Mouse (Mus musculus) adrenal gland, adult 8-10 months (tissue): ENCODE measurements around the gene Zfp90. TPM values are rescaled to one million over a fixed set of nuclear protein-coding genes. Genes with fewer than 3 reads are reported as not detected.
"Not testable (repeated sequence)": the region's sequence is repeated elsewhere in the genome, so short reads cannot be mapped to it uniquely, and the experiment has no call there.

ENCODE experiments used
- DNase-seq: peaks from one replicate; pipeline ENCODE4 v3.0.0; 2022
- total RNA-seq, 4 experiments: library from RNA; stranded (reverse); gene quantifications; 2 replicates each; pipeline ENCODE4 v1.2.4; 2022

Gene Zfp90
- total RNA-seq: 10 to 100 TPM in 2 of 4 experiments, 1 to 10 TPM in 2; 6.4 to 12.4 (median 8.9) TPM

DNA sequence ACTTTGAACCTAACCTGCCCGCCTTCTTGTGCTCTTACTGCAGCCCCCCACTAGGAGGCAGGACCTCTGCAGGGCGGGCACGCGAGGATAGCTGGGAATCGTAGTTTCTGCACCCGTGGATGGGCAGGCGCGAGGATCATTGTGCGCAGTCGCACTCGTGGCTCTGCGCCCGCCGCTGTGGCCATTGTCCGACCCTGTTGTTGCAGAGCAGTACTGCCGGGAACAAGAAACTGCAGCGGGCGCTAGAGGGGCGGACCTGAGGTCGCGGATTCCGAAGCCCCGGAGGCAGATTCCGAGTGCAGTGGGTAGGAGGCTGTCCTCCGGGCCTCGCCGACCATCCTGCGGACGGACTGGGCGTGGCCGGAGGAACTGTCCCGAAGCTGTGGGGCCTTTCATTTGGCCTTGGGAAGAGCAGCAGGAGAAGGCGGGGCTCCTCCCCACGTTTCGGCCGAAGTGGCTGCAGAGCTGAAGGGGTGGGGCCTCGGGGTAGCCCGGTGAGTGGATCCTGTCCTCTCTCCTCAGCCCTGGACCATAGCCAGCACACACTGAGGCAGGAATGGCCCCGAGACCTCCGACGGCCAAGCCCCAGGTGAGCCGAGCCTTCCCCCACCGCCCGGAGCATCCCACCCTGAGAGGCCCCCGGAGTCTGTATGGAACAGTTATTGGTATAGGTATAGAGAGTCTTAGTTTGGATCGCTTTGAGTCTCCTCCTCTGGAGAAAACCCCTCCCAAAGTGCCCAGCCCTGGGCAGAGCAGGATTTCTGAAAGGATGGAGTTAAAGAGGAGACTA, at the start of gene Zfp90:
Gene Zfp90 (plus strand): TSS at position 146 of the 790 bp plus-strand sequence.
- peak; percentile 90 for DNase-seq

DNA sequence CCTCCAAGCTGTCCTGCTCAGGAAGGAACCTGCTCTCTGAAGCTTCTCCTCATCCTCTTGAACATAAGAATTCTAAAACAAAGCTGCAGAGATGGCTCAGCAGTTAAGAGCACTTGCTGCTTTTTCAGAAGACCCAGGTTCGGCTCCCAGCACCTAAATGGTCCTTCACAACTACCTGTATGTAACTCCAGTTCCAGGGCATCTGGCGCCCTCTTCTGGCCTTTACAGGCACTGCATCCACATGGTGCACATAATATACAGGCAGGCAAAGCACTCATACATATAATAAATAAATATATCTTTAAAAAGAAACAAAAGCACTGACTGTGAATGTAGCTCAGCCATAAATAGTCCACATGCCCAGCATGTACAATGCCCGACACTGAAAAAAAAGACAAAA, 46.6 kb upstream of the Zfp90 start:
- no peak for DNase-seq

DNA sequence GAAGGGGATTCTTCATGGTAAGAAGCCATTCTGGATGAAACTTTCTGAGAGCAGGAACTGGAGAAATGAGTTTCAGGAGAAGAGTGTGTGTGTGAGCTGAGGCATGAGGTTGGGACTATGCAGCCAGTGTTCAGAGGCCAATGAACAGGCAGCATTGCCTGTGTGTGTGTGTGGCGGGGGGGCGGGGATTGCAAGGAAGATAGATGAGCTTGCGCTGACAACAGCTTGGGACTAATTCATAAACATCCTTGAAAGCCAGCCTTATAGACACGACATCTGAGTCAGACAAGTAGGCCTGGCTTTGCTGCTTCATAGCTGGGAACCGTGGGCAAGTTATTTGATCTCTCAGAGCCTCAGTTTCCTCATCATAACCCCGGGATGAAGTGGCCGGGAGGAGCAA, 46.1 kb upstream of the Zfp90 start:
- no peak for DNase-seq

DNA sequence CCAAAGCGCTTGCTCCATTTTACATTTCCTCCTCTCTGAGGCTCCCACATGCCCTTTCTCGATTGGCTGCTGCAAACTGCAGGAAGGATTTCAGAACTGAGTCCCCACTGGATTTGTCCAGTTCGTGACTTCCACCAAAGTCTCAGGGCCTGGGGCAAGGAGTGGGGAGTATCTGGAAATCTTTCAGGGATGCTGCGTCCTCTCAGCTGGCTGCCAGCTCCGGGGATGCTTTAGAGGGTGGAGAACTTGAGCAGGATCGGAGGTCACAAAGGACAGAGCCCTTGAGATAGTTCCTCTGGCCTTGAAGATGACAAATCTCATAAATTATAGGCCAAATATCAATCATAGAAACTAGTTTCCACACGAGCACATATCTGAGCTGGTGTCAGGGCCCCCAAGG, 39.2 kb upstream of the Zfp90 start:
- no peak for DNase-seq

DNA sequence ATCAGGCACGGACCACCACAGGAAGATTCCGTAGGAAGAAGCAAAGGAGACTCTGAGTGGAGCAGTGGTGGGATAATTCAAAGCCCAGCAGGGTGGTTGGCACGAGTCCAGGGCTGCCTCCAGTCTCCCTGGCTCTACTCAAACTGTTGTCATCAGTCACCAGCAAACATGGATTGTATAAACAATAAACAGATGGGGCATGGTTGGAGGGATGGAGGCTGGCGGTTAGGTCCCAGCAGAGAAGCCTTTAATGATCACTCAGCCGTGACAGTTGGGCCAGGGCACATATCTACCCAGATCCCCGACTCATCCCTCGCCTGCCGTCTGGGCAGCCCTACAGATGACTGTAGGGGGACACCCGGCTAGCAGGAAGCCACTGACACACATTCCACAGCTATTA, 38.3 kb upstream of the Zfp90 start:
- DNase-seq: no peak

DNA sequence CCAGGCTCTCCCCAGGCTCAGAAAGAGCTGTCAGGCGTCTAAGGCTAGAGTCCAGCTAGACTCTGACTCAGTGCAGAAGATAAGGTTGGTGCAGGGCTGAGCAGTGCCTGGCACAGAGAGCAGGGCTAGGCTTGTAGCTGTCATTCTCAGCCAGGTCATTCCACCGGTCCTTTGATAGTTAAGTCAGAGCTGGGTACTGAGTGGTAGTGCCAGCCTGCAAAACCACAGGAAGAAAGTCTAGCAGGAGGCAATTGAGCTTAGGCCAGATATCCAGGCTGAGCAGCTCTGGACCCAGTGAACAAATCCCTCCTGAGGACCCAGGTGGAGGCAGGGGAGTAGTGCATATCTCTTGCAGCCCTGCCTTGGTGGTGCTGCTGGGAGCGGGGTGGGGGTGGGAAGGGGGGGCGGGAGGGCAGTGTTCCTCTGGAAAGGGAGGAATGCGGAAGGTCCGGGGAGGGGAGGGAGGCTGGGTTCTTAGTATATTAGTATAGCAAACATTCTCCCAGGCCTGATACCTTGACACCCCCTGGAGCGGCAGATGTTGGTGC, 36.6 kb upstream of the Zfp90 start:
- DNase-seq: peak; percentile 46

DNA sequence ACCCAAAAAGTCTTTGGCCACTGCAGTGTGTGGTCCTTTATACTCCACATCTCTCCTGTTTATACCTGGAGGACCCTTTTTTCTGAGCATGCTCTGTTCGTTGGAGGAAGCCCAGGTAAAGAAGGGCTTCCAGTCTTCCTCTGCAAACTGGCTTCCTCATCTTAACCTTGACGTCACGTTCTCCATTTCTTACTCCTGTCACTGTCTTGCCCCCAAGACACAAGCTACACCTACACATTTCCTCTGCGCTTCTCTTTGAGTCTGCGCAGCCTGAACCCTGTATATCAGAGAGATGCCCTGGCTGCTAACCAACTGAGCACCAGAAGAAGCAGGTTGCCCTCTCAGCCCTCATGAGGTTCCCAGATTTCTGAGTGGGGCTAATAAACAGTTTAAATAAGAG, 35.8 kb upstream of the Zfp90 start:
- no peak for DNase-seq

DNA sequence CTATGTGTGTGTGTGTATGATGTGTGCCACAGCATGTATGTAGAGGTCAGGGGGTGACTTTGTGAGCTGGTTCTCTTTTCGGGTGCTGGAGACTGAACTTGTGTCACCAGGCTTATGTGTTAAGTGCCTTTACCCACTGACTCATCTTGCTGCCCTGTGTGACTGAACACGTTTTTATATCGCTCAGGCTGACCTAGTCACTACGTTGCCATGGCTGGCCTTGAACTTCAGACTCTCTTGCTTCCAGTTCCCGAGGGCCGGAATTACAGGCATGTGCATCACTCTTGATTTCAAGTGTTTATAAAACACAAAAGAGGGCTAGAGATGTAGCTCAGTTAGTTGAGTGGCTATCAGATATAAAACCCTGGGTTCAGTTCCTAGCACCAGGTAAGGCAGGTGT, 34.1 kb upstream of the Zfp90 start:
- peak; percentile 30 for DNase-seq

DNA sequence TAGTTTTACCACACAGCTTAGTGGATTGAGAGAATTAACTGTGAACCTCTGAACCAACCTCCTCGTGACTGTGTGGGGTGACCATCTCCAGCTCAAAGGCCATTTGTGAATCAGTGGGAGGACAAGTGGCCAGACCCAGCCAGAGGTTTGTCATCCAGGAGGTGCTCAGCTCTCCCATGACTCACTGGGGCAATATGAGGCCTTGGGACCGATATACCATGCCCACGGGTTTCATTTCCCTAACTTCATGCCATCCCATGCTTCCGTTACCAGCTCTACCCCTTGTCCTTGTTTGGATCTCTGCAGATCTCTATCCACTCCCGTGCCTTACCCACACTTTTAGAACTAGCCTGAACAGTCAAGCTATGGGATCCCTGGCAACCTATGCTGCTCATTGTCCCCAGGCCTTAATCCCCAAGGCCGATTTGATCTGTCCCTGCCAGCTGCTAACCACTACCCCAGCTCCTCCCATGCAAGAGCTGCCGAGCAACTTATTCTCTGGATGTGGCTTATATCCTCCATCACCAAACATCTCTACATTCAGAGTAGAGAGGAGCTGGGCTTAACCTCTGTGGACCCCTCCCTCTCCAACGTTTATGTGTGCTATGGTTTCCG, 27.2 kb upstream of the Zfp90 start:
- peak; percentile 38 for DNase-seq

DNA sequence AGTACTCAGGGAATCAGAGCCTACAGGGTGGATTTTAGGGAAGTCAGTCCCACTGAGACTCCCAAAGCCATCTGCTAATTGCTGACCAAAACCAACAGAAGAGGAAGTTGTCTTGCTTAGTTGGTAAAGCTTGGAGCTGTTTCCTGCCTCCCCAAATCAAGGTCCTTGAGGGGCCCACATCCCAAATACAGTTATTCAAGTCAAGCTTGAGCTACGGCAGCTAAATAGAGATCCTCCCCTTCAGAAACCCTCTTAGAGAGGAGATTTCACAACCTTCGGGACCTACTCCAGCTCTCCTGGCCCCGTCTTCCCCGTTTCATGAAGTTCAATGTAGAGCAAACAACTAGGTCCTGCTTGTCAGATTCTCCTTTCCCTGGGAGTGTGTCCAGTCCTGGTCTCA, 20.6 kb upstream of the Zfp90 start:
- DNase-seq: no peak

DNA sequence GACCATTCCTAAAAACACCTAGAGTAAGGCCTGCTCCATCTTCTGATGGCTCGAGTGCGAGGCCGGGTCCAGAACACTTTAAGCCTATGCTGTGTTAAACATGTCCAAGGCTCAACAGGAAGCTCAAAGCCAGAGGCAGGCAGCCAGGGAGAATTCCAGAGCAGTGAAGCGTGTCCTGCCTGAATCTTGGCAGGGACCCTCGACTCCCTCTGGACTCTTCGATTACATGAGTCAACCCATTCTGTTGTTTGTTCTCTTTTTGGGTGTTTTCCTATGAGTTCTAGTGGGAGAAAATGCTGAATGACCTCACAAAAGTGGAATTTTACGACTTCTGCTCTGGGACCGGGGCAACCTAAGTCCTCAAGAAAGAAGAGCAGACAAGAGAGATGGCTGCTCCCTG, 15.4 kb upstream of the Zfp90 start:
- DNase-seq: peak; percentile 14

DNA sequence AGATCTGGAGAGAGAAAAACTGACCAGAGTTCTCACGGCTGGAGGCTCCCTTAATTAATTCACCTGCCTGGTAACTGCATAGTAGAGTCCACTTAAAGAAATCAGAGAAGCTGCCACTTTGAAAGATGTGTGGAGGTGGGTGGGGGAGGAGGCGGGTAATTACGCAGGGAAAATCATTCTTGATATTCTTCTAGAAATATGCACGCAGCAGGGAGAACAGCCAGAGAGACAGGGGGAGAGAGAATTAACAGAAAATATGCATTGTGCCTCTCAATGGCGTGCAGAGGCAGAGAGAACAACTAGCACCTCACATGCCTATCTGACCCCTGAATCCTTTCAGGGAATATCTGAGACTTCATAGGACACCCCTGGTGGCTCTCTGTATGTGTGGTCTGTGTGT, 14.9 kb upstream of the Zfp90 start:
- no peak for DNase-seq

DNA sequence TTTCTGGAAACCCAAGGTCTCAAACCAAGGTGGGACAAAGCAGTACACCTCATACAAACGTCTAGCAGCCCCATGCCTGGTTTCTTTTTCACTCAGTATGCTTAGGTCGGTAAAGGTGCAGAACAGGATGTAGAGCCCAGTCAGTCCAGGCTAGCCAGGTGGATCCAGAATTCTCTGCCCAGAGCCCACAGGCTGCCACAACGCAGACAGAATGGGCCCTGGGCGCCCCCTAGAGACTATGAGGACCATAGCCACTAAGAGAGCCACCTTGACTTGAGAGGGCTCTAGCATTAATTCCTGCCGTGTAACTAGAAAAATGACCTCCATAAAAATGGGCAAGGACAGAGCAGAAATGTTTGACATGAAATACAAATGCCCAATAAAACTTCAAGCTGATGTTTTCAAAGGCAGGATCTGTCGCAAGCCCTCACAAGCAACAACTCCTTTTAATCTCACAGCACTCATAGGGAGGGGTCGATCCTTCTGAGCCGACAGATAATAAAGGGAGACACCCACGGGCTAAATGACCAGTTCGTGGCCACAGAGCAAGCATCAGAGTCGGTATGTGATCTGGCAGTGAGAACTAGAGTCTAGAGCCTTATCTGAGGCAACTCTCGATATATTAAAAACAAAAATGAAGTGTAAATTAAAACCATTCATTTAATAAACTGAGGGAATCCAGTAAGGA, 11.7 kb upstream of the Zfp90 start:
- peak; percentile 27 for DNase-seq

DNA sequence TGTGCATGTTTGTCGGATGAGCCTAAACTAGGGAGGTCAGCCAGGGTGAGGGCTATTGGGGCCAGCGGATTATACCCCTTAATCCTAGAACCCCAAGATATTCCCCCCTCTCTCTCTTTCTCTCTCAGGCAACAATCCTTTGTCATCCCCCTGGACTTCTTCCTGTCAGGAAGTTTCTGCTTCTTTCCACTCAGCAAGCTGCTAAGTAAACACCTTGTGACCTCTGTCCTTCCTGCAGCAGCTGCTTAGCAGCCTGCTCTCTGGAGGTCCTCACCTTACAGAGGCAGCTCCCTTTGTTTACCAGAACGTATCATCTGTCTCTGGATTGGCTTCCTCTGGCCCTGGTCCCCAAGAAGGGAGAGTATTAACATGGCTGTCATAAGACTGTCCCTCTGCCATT, 10.3 kb upstream of the Zfp90 start:
- no peak for DNase-seq

DNA sequence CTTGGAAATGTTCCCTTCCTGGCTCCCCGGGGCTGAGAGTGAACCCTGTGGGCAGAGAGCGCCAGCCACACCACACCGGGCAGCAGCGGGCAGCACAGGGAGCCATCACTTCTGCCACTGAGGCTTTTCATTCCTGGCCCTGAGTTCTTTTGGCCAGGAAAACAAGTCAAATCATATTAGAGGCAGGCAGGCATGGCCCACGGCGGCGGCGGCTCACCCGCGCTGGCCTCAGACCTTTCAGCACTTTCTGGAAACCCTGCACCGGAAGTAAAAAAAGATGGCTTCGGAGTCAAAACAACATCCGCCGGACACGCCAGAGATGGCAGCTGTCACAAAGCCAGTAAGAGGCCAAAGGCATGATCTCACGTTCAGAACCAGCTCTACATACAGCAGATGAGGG, 9.3 kb upstream of the Zfp90 start:
- no peak for DNase-seq

DNA sequence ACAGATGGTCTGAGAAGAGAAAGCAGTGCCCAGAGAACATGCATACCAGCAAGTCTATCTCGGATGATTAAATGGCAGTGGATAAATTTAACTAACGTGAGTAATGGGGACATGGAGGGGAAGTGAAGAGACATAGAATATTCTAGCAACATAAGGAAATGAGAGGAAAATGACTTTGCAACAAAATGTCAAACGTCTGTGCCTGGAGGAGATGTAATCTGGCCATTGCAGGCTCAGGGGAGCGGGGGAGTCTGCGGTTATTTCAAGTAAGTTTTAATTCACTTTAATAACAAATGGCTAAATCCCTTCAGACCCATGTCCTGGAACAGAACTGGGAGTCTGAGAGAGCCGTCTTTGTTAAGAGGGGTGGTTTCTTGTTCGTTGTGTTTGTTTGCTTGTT, 5.1 kb upstream of the Zfp90 start:
- no peak for DNase-seq

DNA sequence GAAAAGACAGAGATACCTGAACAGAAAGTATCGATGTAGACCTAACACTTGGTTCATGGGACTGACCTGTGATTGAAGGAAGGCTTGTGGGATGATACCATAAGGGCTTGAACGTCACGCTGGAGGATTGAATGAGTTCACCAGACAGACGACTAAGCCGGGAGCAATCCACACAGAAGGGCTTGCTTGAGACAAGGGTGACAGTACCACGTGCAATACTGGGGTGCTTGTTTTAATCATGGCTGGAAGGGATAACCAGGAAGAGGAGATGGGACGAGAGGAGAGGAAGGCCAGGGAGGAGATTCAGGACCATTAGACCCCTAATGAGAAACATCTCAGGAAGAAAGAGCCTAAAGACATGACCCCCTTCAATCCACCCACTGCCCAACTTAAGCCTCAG, 4.6 kb upstream of the Zfp90 start:
- DNase-seq: no peak

DNA sequence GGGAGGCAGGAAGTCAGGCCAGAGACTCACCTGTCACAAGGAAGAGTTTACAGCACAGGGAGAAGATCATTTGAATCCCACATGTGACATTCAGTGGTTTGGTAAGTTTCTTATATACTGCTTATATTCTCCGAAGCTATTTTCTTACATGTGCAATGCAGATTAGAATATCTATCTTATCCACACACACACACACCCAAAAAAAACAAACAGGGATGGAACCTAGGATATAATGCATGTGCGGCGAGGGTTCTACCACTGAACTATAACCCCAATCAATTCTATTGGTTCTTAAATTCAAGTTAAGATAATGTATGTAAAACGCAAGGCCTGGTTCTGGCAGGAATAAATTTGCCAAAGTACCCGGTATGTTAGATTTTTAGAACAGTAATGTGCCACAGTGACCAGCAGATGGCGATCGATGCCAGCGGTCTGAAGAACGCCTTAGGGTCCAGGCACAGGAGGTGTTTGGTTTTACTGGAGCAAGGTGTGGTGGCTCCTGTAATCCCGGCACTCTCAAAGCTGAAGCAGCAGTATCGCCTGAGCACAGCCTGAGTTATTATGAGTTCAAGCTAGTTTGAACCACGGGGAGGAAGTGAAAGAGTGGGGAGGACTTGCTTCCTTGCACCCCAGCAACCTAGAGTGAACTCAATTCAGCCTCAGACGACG, 3.2 kb upstream of the Zfp90 start:
- no peak for DNase-seq

DNA sequence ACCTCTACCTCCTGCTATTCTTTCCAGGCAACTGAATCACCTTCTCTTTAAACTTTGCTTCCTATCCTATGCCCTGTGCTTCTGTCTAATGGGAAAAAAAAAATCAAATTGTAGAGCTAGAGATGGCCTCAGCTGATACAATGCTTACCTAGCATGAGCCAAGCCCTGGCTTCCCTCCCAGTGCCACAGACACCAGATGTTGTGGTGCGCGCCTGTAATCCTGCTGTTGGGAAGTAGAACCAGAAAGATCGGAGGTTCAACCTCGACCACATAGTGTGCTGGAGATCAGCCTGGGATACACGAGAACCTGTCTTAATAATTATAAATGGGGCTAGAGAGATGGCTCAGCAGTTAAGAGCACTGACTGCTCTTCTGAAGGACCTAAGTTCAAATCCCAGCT, 2.6 kb downstream of the Zfp90 start:
- DNase-seq: no peak

DNA sequence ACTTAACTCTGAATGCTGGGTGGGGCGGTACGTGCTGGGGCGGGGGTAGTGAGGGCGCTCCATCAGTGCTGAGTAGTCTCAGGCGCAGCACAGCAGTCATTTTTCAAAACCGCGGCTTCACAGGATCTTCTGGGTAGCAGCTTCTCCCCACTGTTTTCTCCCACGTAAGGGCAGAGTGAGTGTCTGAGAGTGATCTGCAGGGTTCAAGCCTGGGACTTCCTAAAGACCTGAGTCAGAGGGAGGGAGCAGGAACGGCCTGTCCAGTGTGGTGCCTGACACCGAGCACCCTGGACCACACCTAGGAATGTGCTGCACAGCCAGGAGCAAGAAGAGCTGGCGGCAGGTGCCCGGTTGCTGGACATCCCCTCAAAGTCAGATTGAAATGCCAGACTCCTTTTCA, 16.0 kb downstream of the Zfp90 start:
- no peak for DNase-seq

DNA sequence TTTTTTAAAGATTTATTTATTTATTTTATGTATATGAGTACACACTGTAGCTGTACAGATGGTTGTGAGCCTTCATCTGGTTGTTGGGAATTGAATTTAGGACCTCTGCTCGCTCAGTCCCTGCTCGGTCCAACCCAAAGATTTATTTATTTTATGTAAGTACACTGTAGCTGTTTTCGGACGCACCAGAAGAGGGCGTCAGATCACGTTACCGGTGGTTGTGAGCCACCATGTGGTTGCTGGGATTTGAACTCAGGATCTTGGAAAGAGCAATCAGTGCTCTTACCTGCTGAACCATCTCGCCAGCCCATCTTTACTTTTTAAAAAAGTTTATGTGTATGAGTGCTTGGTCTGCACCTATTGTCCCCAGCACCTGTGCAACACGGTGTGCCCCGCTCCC, 16.8 kb downstream of the Zfp90 start:
- not testable (repeated sequence) for DNase-seq

DNA sequence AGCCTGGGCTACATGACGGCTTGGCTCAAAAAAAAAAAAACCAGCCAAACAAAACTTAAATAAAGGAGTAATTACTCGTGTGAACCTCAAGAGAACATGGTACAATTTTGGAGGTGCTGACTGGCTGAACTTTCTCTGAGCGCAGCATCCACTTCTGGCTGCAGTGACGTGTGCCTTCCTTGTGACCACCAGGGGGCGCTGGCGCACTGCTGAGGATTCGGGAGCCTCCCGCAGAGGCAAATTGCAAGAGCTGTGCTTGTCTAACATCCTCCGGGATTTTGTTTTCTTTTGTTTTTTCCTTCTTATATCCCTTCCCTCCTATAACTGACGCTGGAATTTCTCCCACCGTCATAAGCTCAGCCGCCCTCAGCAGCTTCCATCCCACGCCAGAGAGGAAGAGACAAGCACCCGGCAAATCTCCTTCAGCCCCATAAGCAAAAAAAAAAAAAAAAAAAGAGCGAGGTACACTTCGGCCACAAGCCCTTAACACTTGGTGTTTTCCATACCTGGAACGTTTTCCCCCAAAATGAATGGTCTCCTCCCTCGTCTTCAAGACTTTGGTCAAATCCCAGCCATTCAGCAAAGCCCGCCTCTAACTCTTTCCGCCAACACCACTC, 17.9 kb downstream of the Zfp90 start:
- DNase-seq: peak; percentile 68

DNA sequence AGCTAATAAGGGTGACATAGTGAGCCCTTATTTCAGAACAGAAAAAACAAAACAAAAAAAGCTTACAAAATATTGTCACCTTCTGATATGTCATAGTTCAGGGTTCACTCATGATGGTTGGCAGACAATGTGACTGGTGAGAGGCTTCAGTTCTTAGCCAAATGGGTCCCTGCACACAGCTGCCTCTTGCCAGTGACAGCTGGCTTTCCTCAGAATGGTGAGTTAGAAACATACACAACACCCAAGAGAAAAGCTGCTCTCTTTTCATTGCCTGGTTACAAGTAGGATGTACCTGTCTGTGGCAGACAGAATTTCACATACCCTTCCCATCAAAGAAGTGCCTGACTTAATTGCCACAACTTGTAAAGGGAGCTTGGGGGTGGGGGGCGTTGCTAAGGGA, 18.5 kb downstream of the Zfp90 start:
- no peak for DNase-seq
